In genomic region chr2:39299798-39300382, GRCm38 (mm10) we compare ENCODE assay signal across 19 mouse cellular contexts.
A peak's percentile ranks its signal among the peaks of the same experiment; 100 is the strongest.
DNase-seq lines count a peak whose midpoint lies in the region; ATAC-seq lines count a peak whose summit lies in the region.
"Had no signal": no experiment of that assay in that cellular context is flagged by ENCODE, and none has a peak within 500 bp of the region (broad histone marks: within the 10 kb centered on the region; RNA-seq: fewer than 3 reads in every experiment).

No protein-coding gene starts in this region.

- no peak for DNase-seq in frontal cortex, adult 2 months (ENCODE audit: extremely low spot score in 1 of 2, low spot score in 1 of 2)
- no peak for DNase-seq in liver, embryonic 11.5 days (ENCODE audit: low spot score)
- DNase-seq in neural tube, embryonic 11.5 days (ENCODE audit: low spot score), result no peak
- DNase-seq in neural tube, embryonic 10.5 days (ENCODE audit: extremely low spot score, low spot score), result no peak
- DNase-seq in urinary bladder, adult 2 months (ENCODE audit: low spot score), result no peak
- DNase-seq: adrenal gland, postnatal 10 days; cerebellum, adult 11-12 months; cerebellum, adult 9-10 months; cerebellum, postnatal 25 days; gastrocnemius, postnatal 10 days; heart, adult 18-20 months; heart, postnatal 14 days had no signal

- H3K27ac ChIP-seq in liver, embryonic 12.5 days, result no peak overlapping the region
- no peak overlapping the region for H3K27ac ChIP-seq in liver, embryonic 11.5 days (ENCODE audit: low read depth, low read length)
- H3K27ac ChIP-seq in neural tube, embryonic 11.5 days (ENCODE audit: low read depth, low read length), result no peak overlapping the region
- H3K27ac ChIP-seq: forebrain, embryonic 10.5 days; heart, embryonic 10.5 days; hindbrain, embryonic 13.5 days had no signal

- H3K4me3 ChIP-seq in liver, embryonic 12.5 days, result no peak overlapping the region
- no peak overlapping the region for H3K4me3 ChIP-seq in liver, embryonic 11.5 days (ENCODE audit: low read depth, low read length)
- no peak overlapping the region for H3K4me3 ChIP-seq in neural tube, embryonic 11.5 days (ENCODE audit: low read depth, low read length)
- H3K4me3 ChIP-seq: erythroblast, embryonic 14.5 days; forebrain, embryonic 10.5 days; heart, embryonic 10.5 days; hindbrain, embryonic 13.5 days had no signal

- no peak overlapping the region for H3K4me2 ChIP-seq in liver, embryonic 12.5 days
- H3K4me2 ChIP-seq in liver, embryonic 11.5 days, result no peak overlapping the region
- no peak overlapping the region for H3K4me2 ChIP-seq in neural tube, embryonic 11.5 days (ENCODE audit: low read depth)
- H3K4me2 ChIP-seq: hindbrain, embryonic 13.5 days had no signal

- H3K9me3 ChIP-seq in liver, embryonic 12.5 days (replicated peaks), result no peaks in the 10 kb centered on the region
- no peaks in the 10 kb centered on the region for H3K9me3 ChIP-seq in liver, embryonic 11.5 days (ENCODE audit: control insufficient read depth, low read length)
- no peaks in the 10 kb centered on the region for H3K9me3 ChIP-seq in neural tube, embryonic 11.5 days (ENCODE audit: control insufficient read depth, low read length)
- H3K9me3 ChIP-seq: heart, embryonic 10.5 days; hindbrain, embryonic 13.5 days had no signal

- H3K9ac ChIP-seq in liver, embryonic 12.5 days, result no peak overlapping the region
- no peak overlapping the region for H3K9ac ChIP-seq in liver, embryonic 11.5 days (ENCODE audit: low read depth, low read length)
- H3K9ac ChIP-seq in neural tube, embryonic 11.5 days (ENCODE audit: low read length), result no peak overlapping the region
- H3K9ac ChIP-seq: hindbrain, embryonic 13.5 days had no signal

- no peaks in the 10 kb centered on the region for H3K36me3 ChIP-seq in liver, embryonic 12.5 days
- H3K36me3 ChIP-seq in liver, embryonic 11.5 days (ENCODE audit: control insufficient read depth, insufficient read depth, low read length), result no peaks in the 10 kb centered on the region
- H3K36me3 ChIP-seq in neural tube, embryonic 11.5 days (ENCODE audit: control insufficient read depth, insufficient read depth, low read length), result no peaks in the 10 kb centered on the region
- H3K36me3 ChIP-seq: forebrain, embryonic 10.5 days; heart, embryonic 10.5 days; hindbrain, embryonic 13.5 days had no signal

- no peaks in the 10 kb centered on the region for H3K27me3 ChIP-seq in liver, embryonic 12.5 days (replicated peaks)
- no peaks in the 10 kb centered on the region for H3K27me3 ChIP-seq in liver, embryonic 11.5 days (replicated peaks; ENCODE audit: control insufficient read depth, insufficient read depth, low read length)
- H3K27me3 ChIP-seq in neural tube, embryonic 11.5 days (ENCODE audit: control insufficient read depth, insufficient read depth, low read length), result no peaks in the 10 kb centered on the region
- H3K27me3 ChIP-seq: hindbrain, embryonic 13.5 days had no signal

- peak; percentile 87; the same call in 1 of the 2 replicates for ATAC-seq in frontal cortex, adult (ENCODE audit: low TSS enrichment)
- 0 out of 2 replicates have a peak, but pooled peaks have one; percentile 18 for ATAC-seq in liver, embryonic 12.5 days
- no peak for ATAC-seq in liver, embryonic 11.5 days (replicated peaks; ENCODE audit: low FRiP score)
- ATAC-seq in neural tube, embryonic 11.5 days (ENCODE audit: insufficient read depth, low FRiP score, low TSS enrichment), result peak; percentile 20; the same call in 1 of the 2 replicates
- ATAC-seq: forebrain, embryonic 14.5 days had no signal

- 57% methylated on average over 2 of the region's 2 CpGs for WGBS in liver, embryonic 12.5 days (ENCODE audit: insufficient replicate concordance)
- 66% methylated on average over 2 of the region's 2 CpGs for WGBS in liver, embryonic 11.5 days
- 76% methylated on average over 2 of the region's 2 CpGs for WGBS in neural tube, embryonic 11.5 days

- no peaks in the 10 kb centered on the region for H3K4me1 ChIP-seq in liver, embryonic 12.5 days
- no peaks in the 10 kb centered on the region for H3K4me1 ChIP-seq in liver, embryonic 11.5 days (replicated peaks; ENCODE audit: control insufficient read depth, insufficient read depth, low read length)
- no peaks in the 10 kb centered on the region for H3K4me1 ChIP-seq in neural tube, embryonic 11.5 days (ENCODE audit: control insufficient read depth, insufficient read depth, low read length)
- H3K4me1 ChIP-seq: forebrain, embryonic 10.5 days; heart, embryonic 10.5 days; hindbrain, embryonic 13.5 days had no signal
